Mouse (Mus musculus): ENCODE results near the gene Krt88. TPM values are rescaled to one million over a fixed set of nuclear protein-coding genes. Genes with fewer than 3 reads are reported as not detected.
A peak's percentile ranks its signal among the peaks of the same experiment; 100 is the strongest.

Gene Krt88
- polyA plus RNA-seq, 1 experiment from 2014 or later = not detected

DNA sequence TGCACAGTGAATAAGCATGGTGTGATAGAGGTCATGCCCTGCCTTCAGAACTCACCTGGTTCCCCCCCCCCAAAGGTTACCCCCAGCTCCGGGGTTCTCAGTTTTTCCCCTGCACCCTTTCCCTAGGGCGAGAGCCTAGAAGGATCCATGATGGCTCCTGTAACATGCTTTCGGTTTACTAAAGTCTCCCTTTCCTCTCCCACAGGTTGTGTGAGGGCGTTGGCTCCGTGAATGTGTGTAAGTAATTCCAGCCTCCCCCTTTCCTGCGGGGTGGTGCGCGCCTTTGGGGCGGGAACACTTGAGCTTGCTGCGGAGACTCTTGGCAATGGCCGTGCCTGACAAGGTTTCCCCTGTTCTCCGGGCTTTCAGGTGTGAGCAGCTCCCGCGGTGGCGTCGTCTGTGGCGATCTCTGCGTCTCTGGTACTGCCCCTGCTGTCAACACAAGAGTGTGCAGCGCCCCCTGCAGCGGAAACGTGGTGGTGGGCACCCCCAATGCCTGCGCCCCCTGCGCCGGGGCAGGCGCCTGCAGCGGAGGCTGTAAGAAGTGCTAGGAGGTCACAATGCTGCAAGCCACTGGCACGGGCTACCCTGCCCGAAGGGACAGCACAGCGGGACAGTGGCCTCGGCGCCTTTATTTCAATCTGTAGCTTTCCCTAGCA is 31.6 kb downstream of the Krt88 start:
- Histone ChIP-seq H3K27me3 (peaks cover 7% of the 10 kb centered on the region), H3K36me3 (no peaks in the 10 kb centered on the region), H3K9me3 (no peaks in the 10 kb centered on the region), H3K4me2 (replicated peaks) (peak overlapping the region; percentile 65), H3K27ac (no peak overlapping the region), H3K4me3 (peak overlapping the region; percentile 37), H3K4me1 (peaks cover 2% of the 10 kb centered on the region; the same call in 1 of the 2 replicates), H3K9ac (peak overlapping the region; percentile 22; the same call in 1 of the 2 replicates)
- WGBS = 10% methylated on average over 31 of the region's 31 CpGs
- ATAC-seq (ENCODE audit: insufficient number of reproducible peaks, insufficient read depth, low FRiP score, low TSS enrichment) = 0 out of 2 replicates have a peak, but pooled peaks have one; percentile 45

DNA sequence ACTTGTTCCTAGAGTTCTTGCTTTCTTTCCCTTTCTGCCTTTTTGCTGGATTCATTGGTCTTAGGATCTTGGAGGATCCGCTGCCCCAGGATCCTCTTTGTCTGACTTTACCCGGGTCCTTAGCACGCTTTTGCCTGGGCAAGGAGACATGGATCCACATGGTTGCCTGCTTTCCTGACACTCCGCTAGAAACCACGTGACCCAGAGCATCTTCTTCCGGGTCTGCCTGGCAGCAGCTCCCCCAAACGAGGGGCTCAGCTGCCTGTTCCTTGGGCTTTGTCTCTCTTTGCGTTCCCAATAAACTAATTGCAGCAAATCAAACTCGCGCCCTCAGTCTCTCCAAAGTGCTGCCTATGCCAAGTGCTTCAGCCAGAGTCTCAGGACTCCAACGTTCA is 32.1 kb downstream of the Krt88 start:
- H3K36me3 ChIP-seq = no peaks in the 10 kb centered on the region
- H3K4me3 ChIP-seq = peak overlapping the region; percentile 37
- WGBS = 35% methylated on average over 11 of the region's 11 CpGs
- H3K4me1 ChIP-seq = peaks cover 2% of the 10 kb centered on the region; the same call in 1 of the 2 replicates
- H3K27ac ChIP-seq = no peak overlapping the region
- no peaks in the 10 kb centered on the region for H3K9me3 ChIP-seq
- H3K4me2 ChIP-seq (replicated peaks) = peak overlapping the region; percentile 65
- H3K27me3 ChIP-seq = peaks cover 6% of the 10 kb centered on the region
- no peak for ATAC-seq (ENCODE audit: insufficient number of reproducible peaks, insufficient read depth, low FRiP score, low TSS enrichment)
- 0 out of 2 replicates have a peak overlapping the region, but pooled peaks have one; percentile 22 for H3K9ac ChIP-seq

DNA sequence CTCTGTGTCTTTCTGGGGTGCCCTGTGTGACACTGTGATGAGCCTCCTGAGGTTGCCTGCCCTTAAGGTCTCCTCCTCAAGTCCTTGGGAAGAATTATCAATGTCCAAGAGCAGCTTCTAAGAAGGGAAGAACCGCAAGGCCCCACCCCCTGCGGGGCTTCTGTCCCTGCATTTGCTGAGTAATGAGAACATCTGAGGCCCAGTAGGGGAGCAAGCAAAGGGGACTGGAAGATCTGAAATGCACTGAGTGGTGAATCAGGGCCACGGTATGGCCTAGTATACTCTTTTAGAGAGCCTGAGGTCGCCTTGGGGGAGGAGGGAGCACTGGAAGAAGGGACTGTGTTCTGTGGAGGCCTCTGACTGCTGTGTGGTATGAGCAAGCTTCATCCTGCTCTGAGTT is 34.5 kb downstream of the Krt88 start:
- H3K4me1 ChIP-seq = peaks cover 2% of the 10 kb centered on the region; the same call in 1 of the 2 replicates
- no peak overlapping the region for H3K27ac ChIP-seq
- ATAC-seq (ENCODE audit: insufficient number of reproducible peaks, insufficient read depth, low FRiP score, low TSS enrichment) = no peak
- H3K36me3 ChIP-seq = no peaks in the 10 kb centered on the region
- WGBS = 45% methylated on average over 4 of the region's 4 CpGs
- peaks cover 4% of the 10 kb centered on the region for H3K27me3 ChIP-seq
- H3K9me3 ChIP-seq = no peaks in the 10 kb centered on the region
- no peak overlapping the region for H3K4me3 ChIP-seq
- no peak overlapping the region for H3K9ac ChIP-seq
- H3K4me2 ChIP-seq (replicated peaks) = no peak overlapping the region

DNA sequence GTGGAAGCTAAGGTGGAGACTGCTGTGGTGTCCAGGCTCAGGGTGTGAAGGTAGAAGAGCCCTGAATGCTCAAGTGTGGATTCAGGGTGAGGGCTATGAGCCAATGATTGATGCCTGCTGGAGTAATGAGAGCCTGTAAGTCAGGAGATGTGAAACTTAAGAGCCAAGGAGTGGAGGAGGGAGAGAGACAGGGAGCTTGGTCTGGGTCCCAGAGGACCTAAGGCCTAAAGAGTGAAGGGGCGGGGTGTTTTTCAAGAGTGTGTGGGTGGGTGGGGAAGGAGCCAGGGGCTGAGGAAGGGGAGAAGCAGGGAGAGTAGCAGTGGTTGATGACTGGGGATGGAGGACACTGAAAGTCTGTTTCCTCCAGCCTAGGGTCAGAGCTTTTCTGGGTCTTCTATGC is 36.1 kb downstream of the Krt88 start:
- Histone ChIP-seq H3K27ac (no peak overlapping the region), H3K4me2 (replicated peaks) (no peak overlapping the region), H3K36me3 (no peaks in the 10 kb centered on the region), H3K27me3 (peaks cover 4% of the 10 kb centered on the region), H3K4me1 (peaks cover 2% of the 10 kb centered on the region; the same call in 1 of the 2 replicates), H3K4me3 (no peak overlapping the region), H3K9ac (no peak overlapping the region), H3K9me3 (no peaks in the 10 kb centered on the region)
- ATAC-seq (ENCODE audit: insufficient number of reproducible peaks, insufficient read depth, low FRiP score, low TSS enrichment) = no peak
- WGBS = 79% methylated on average over 1 of the region's 1 CpGs

- Histone ChIP-seq H3K27me3 (no peaks in the 10 kb centered on the region), H3K4me3 (no peak overlapping the region), H3K4me2 (replicated peaks) (no peak overlapping the region), H3K27ac (no peak overlapping the region), H3K9me3 (no peaks in the 10 kb centered on the region), H3K4me1 (no peaks in the 10 kb centered on the region), H3K9ac (no peak overlapping the region), H3K36me3 (no peaks in the 10 kb centered on the region)
- ATAC-seq (ENCODE audit: insufficient number of reproducible peaks, insufficient read depth, low FRiP score, low TSS enrichment) = no peak
- 86% methylated on average over 1 of the region's 1 CpGs for WGBS
Measured at GRCm38 (mm10) chr15:101484939-101485338, 37.4 kb downstream of the Krt88 start.

GRCm38 (mm10) chr15:101485911-101486635 is 38.5 kb downstream of the Krt88 start:
- no peaks in the 10 kb centered on the region for H3K4me1 ChIP-seq
- no peak overlapping the region for H3K9ac ChIP-seq
- no peak overlapping the region for H3K4me3 ChIP-seq
- no peaks in the 10 kb centered on the region for H3K27me3 ChIP-seq
- no peak overlapping the region for H3K27ac ChIP-seq
- H3K36me3 ChIP-seq = no peaks in the 10 kb centered on the region
- H3K9me3 ChIP-seq = no peaks in the 10 kb centered on the region
- H3K4me2 ChIP-seq (replicated peaks) = no peak overlapping the region
- WGBS = 65% methylated on average over 11 of the region's 11 CpGs
- ATAC-seq (ENCODE audit: insufficient number of reproducible peaks, insufficient read depth, low FRiP score, low TSS enrichment) = no peak

- Histone ChIP-seq H3K27me3 (no peaks in the 10 kb centered on the region), H3K4me3 (no peak within 1 kb of the TSS), H3K27ac (no peak within 1 kb of the TSS), H3K36me3 (no peaks in the 10 kb centered on the region), H3K9me3 (no peaks in the 10 kb centered on the region), H3K9ac (no peak within 1 kb of the TSS), H3K4me2 (replicated peaks) (no peak within 1 kb of the TSS), H3K4me1 (no peaks in the 10 kb centered on the region)
- ATAC-seq (ENCODE audit: insufficient number of reproducible peaks, insufficient read depth, low FRiP score, low TSS enrichment) = no peak
- WGBS = 90% methylated on average over 6 of the region's 6 CpGs
Measured at GRCm38 (mm10) chr15:101491431-101491830, 43.9 kb downstream of the Krt88 start, which contains the start of gene Krt83. Krt83 (minus strand) TSS chr15:101491512.

GRCm38 (mm10) chr15:101492718-101493117 is 45.2 kb downstream of the Krt88 start:
- H3K4me3 ChIP-seq = no peak overlapping the region
- no peak overlapping the region for H3K9ac ChIP-seq
- no peaks in the 10 kb centered on the region for H3K4me1 ChIP-seq
- WGBS = 50% methylated on average over 8 of the region's 8 CpGs
- H3K27me3 ChIP-seq = no peaks in the 10 kb centered on the region
- H3K9me3 ChIP-seq = no peaks in the 10 kb centered on the region
- no peaks in the 10 kb centered on the region for H3K36me3 ChIP-seq
- H3K27ac ChIP-seq = no peak overlapping the region
- ATAC-seq (ENCODE audit: insufficient number of reproducible peaks, insufficient read depth, low FRiP score, low TSS enrichment) = no peak
- H3K4me2 ChIP-seq (replicated peaks) = no peak overlapping the region

- 87% methylated on average over 6 of the region's 6 CpGs for WGBS
- no peak for ATAC-seq (ENCODE audit: insufficient number of reproducible peaks, insufficient read depth, low FRiP score, low TSS enrichment)
- no peak overlapping the region for H3K27ac ChIP-seq
Measured at GRCm38 (mm10) chr15:101493713-101494112, 46.2 kb downstream of the Krt88 start.

GRCm38 (mm10) chr15:101494203-101494602 is 46.7 kb downstream of the Krt88 start:
- H3K4me1 ChIP-seq = no peaks in the 10 kb centered on the region
- no peaks in the 10 kb centered on the region for H3K36me3 ChIP-seq
- H3K9me3 ChIP-seq = no peaks in the 10 kb centered on the region
- H3K4me3 ChIP-seq = no peak overlapping the region
- WGBS = 48% methylated on average over 1 of the region's 1 CpGs
- H3K4me2 ChIP-seq (replicated peaks) = no peak overlapping the region
- H3K27me3 ChIP-seq = no peaks in the 10 kb centered on the region
- no peak for ATAC-seq (ENCODE audit: insufficient number of reproducible peaks, insufficient read depth, low FRiP score, low TSS enrichment)
- no peak overlapping the region for H3K27ac ChIP-seq
- no peak overlapping the region for H3K9ac ChIP-seq

More at GRCm38 (mm10) chr15:101493713-101494112, 46.2 kb downstream of the Krt88 start:
- H3K4me3 ChIP-seq = no peak overlapping the region
- no peak overlapping the region for H3K4me2 ChIP-seq (replicated peaks)
- no peaks in the 10 kb centered on the region for H3K27me3 ChIP-seq
- H3K4me1 ChIP-seq = no peaks in the 10 kb centered on the region
- H3K36me3 ChIP-seq = no peaks in the 10 kb centered on the region
- H3K9me3 ChIP-seq = no peaks in the 10 kb centered on the region
- H3K9ac ChIP-seq = no peak overlapping the region

DNA sequence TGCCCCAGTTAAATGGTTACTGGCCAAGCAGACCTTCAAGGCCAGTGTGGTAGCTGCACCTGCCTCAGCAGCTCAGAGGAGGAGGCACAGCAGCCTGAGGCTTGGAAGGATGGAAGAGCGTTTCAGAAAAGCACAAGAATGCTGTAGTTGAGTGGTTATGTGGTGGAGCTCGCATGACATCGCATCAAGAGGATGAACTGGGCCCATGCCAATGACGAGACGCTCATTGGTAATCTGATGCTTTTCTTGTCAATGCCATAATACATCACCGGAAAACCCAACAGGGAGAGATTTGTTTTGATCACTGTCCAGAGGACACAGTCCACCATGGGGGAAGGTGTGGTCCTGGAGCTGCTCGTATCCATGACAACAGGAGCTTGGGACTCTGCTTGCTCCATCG is 47.7 kb downstream of the Krt88 start:
- no peaks in the 10 kb centered on the region for H3K4me1 ChIP-seq
- WGBS = 82% methylated on average over 8 of the region's 8 CpGs
- no peak for ATAC-seq (ENCODE audit: insufficient number of reproducible peaks, insufficient read depth, low FRiP score, low TSS enrichment)
- no peak overlapping the region for H3K4me2 ChIP-seq (replicated peaks)
- no peaks in the 10 kb centered on the region for H3K36me3 ChIP-seq
- H3K9me3 ChIP-seq = no peaks in the 10 kb centered on the region
- H3K27me3 ChIP-seq = no peaks in the 10 kb centered on the region
- H3K4me3 ChIP-seq = no peak overlapping the region
- H3K27ac ChIP-seq = no peak overlapping the region
- no peak overlapping the region for H3K9ac ChIP-seq

DNA sequence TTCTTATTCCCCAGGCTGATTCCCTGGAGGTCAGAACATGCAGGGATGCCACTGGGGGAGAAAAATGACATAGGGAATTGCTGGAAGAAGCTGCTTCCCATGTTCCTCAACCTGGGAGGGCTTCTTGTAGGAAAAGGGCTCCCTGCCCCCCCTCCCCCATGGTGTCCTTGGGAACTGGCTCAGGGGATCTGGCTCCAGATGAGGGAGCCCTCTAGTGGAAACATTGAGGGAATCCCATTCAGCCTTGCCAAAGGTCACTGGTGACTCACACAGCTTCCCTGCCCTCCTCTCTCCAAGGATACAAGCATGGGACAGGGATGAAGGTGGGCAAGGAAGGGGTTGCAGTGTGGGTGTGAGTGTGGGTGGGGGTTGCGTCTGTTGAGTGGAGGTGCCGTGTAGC is 49.6 kb downstream of the Krt88 start:
- Histone ChIP-seq H3K9ac (no peak overlapping the region), H3K27me3 (no peaks in the 10 kb centered on the region), H3K9me3 (no peaks in the 10 kb centered on the region), H3K4me2 (replicated peaks) (no peak overlapping the region), H3K4me3 (no peak overlapping the region), H3K27ac (no peak overlapping the region), H3K4me1 (no peaks in the 10 kb centered on the region), H3K36me3 (no peaks in the 10 kb centered on the region)
- no peak for ATAC-seq (ENCODE audit: insufficient number of reproducible peaks, insufficient read depth, low FRiP score, low TSS enrichment)
- WGBS = 75% methylated on average over 2 of the region's 2 CpGs

All from embryonic facial prominence, embryonic 12.5 days (tissue).